Mouse (Mus musculus) CH12.LX (cell line): ENCODE measurements around the gene Kif6. TPM values are rescaled to one million over a fixed set of nuclear protein-coding genes. Genes with fewer than 3 reads are reported as not detected.

Source experiments
- DNase-seq: peaks from one replicate; pipeline ENCODE4 v3.0.0-alpha.2; 2013; ENCODE audit errors: extremely low read depth
- H3K27ac ChIP-seq: 2 replicates; pipeline ENCODE4 v1.5.1; 2012; ENCODE audit warnings: low read depth, mild to moderate bottlenecking, control low read depth, moderate library complexity; ENCODE audit not compliant: insufficient read depth
- H3K27me3 ChIP-seq: replicated peaks from 2 replicates; pipeline ENCODE3; 2012; ENCODE audit warnings: inconsistent platforms
- H3K36me3 ChIP-seq, 2 experiments: replicated peaks in 1 of 2; 2 replicates each; pipeline versions ENCODE3 to v1.6.1; 2012; ENCODE audit warnings: inconsistent platforms in 1 of 2, low read length in 1 of 2, mild to moderate bottlenecking in 1 of 2, mixed read lengths in 1 of 2, moderate library complexity in 1 of 2; ENCODE audit not compliant: control insufficient read depth in 1 of 2, insufficient read depth in 1 of 2
- H3K4me1 ChIP-seq, 2 experiments: 2 replicates each; pipeline ENCODE4 v1.6.1; 2012; ENCODE audit warnings: inconsistent platforms in 1 of 2, moderate library complexity in 1 of 2; ENCODE audit not compliant: insufficient read depth in 2 of 2, control insufficient read depth in 1 of 2
- H3K4me2 ChIP-seq: 2 replicates; pipeline ENCODE4 v1.6.1; 2012; ENCODE audit warnings: low read depth, mild to moderate bottlenecking, control low read depth; ENCODE audit not compliant: poor library complexity, insufficient read depth, severe bottlenecking
- H3K4me3 ChIP-seq, 3 experiments: fragments of 150-350 bp in 1 of 3; sonication (generic) in 1 of 3; replicated peaks in 1 of 3; 2 replicates each; pipeline versions ENCODE3 to v1.5.1; 2011 to 2012; ENCODE audit warnings: low read depth in 2 of 3, low read length in 2 of 3, mild to moderate bottlenecking in 2 of 3, moderate library complexity in 2 of 3, control low read depth in 1 of 3, improper control_type of control experiment in 1 of 3, inconsistent platforms in 1 of 3, mixed read lengths in 1 of 3; ENCODE audit not compliant: poor library complexity in 1 of 3
- H3K79me2 ChIP-seq: replicated peaks from 2 replicates; pipeline ENCODE4 v1.6.1; 2012; ENCODE audit warnings: mild to moderate bottlenecking, moderate library complexity; ENCODE audit not compliant: control insufficient read depth, poor library complexity, insufficient read depth, severe bottlenecking; ENCODE audit errors: extremely low read depth
- H3K9ac ChIP-seq: 2 replicates; pipeline ENCODE4 v1.6.1; 2012; ENCODE audit warnings: low read depth, mild to moderate bottlenecking, control low read depth, moderate library complexity; ENCODE audit not compliant: insufficient read depth
- H3K9me3 ChIP-seq: replicated peaks from 2 replicates; pipeline ENCODE3; 2012; ENCODE audit warnings: low read length, inconsistent platforms, mixed read lengths
- CHD1 ChIP-seq: IDR thresholded peaks from 2 replicates; pipeline ENCODE4 v1.6.1; 2012; ENCODE audit warnings: low read depth, low read length, improper control_type of control experiment, inconsistent platforms
- CTCF ChIP-seq, 2 experiments: IDR thresholded peaks in 1 of 2; conservative IDR thresholded peaks in 1 of 2; 2 replicates each; pipeline ENCODE4 v1.5.1; 2011 to 2012; ENCODE audit warnings: low read depth in 2 of 2, low read length in 2 of 2, improper control_type of control experiment in 1 of 2, inconsistent platforms in 1 of 2, mild to moderate bottlenecking in 1 of 2, moderate library complexity in 1 of 2
- EP300 ChIP-seq: IDR thresholded peaks from 2 replicates; pipeline ENCODE4 v1.6.1; 2011; ENCODE audit warnings: low read length, improper control_type of control experiment
- ETS1 ChIP-seq: conservative IDR thresholded peaks from 2 replicates; pipeline ENCODE4 v1.6.1; 2012; ENCODE audit warnings: low read depth, mild to moderate bottlenecking, inconsistent platforms, low read length, improper control_type of control experiment, moderate library complexity
- IRF4 ChIP-seq: IDR thresholded peaks from 2 replicates; pipeline ENCODE4 v1.6.1; 2014; ENCODE audit warnings: low read depth, mild to moderate bottlenecking, inconsistent platforms, low read length, improper control_type of control experiment
- JUND ChIP-seq: conservative IDR thresholded peaks from 2 replicates; pipeline ENCODE4 v1.6.1; 2011; ENCODE audit warnings: low read depth, low read length, improper control_type of control experiment
- MAX ChIP-seq: IDR thresholded peaks from 2 replicates; pipeline ENCODE4 v1.6.1; 2011; ENCODE audit warnings: low read length, improper control_type of control experiment
- MAZ ChIP-seq: IDR thresholded peaks from 2 replicates; pipeline ENCODE4 v1.6.1; 2012; ENCODE audit warnings: low read depth, mild to moderate bottlenecking, inconsistent platforms, low read length, improper control_type of control experiment, moderate library complexity
- MEF2A ChIP-seq: IDR thresholded peaks from 2 replicates; pipeline ENCODE4 v1.6.1; 2014; ENCODE audit warnings: low read depth, mild to moderate bottlenecking, inconsistent platforms, low read length, improper control_type of control experiment, borderline replicate concordance
- MXI1 ChIP-seq: IDR thresholded peaks from 2 replicates; pipeline ENCODE4 v1.6.1; 2011; ENCODE audit warnings: mild to moderate bottlenecking, low read depth, low read length, improper control_type of control experiment
- NELFE ChIP-seq: IDR thresholded peaks from 2 replicates; pipeline ENCODE4 v1.6.1; 2011; ENCODE audit warnings: low read depth, low read length, improper control_type of control experiment
- NRF1 ChIP-seq: IDR thresholded peaks from 2 replicates; pipeline ENCODE4 v1.6.1; 2014; ENCODE audit warnings: low read depth, mild to moderate bottlenecking, inconsistent platforms, low read length, improper control_type of control experiment, moderate library complexity
- RAD21 ChIP-seq: IDR thresholded peaks from 2 replicates; pipeline ENCODE4 v1.6.1; 2011; ENCODE audit warnings: low read depth, mild to moderate bottlenecking, low read length, improper control_type of control experiment, moderate library complexity
- SIN3A ChIP-seq: IDR thresholded peaks from 2 replicates; pipeline ENCODE4 v1.6.1; 2012; ENCODE audit warnings: low read length, improper control_type of control experiment, inconsistent platforms
- SMC3 ChIP-seq: IDR thresholded peaks from 2 replicates; pipeline ENCODE4 v1.6.1; 2011; ENCODE audit warnings: low read depth, low read length, improper control_type of control experiment
- TBP ChIP-seq: conservative IDR thresholded peaks from 2 replicates; pipeline ENCODE4 v1.6.1; 2011; ENCODE audit warnings: low read depth, low read length, improper control_type of control experiment
- TCF12 ChIP-seq: IDR thresholded peaks from 2 replicates; pipeline ENCODE4 v1.6.1; 2014; ENCODE audit warnings: low read depth, mild to moderate bottlenecking, inconsistent platforms, low read length, improper control_type of control experiment
- UBTF ChIP-seq: IDR thresholded peaks from 2 replicates; pipeline ENCODE4 v1.6.1; 2012; ENCODE audit warnings: low read depth, mild to moderate bottlenecking, inconsistent platforms, low read length, improper control_type of control experiment, moderate library complexity
- USF1 ChIP-seq: IDR thresholded peaks from 2 replicates; pipeline ENCODE4 v1.6.1; 2014; ENCODE audit warnings: low read depth, mild to moderate bottlenecking, inconsistent platforms, low read length, improper control_type of control experiment
- ZC3H11A ChIP-seq: IDR thresholded peaks from 2 replicates; pipeline ENCODE4 v1.6.1; 2012; ENCODE audit warnings: low read depth, mild to moderate bottlenecking, inconsistent platforms, low read length, improper control_type of control experiment
- ZNF384 ChIP-seq: IDR thresholded peaks from 2 replicates; pipeline ENCODE4 v1.6.1; 2012; ENCODE audit warnings: low read depth, low read length, improper control_type of control experiment, inconsistent platforms
- dilution Hi-C: fragments of 300-500 bp; cut with MboI; formaldehyde crosslinking; loops from 2 replicates; pipeline ENCODE4 v1.14.3; 2020; ENCODE audit warnings: low sequenced_read_pairs; ENCODE audit not compliant: extremely low pct_unique_long_range_greater_than_20kb, extremely low pct_ligation_motif_present
- in situ Hi-C: fragments of 300-500 bp; cut with MboI; formaldehyde crosslinking; loops from 3 replicates; pipeline ENCODE4 v1.14.3; 2019; ENCODE audit warnings: low sequenced_read_pairs, low pct_ligation_motif_present, low pct_unique_long_range_greater_than_20kb, mixed read lengths
- polyA plus RNA-seq: library from polyadenylated mRNA; unstranded; fragments of >175 nt; gene quantifications from 2 replicates; pipeline ENCODE4 v1.2.1, GENCODE M21; 2012; ENCODE audit warnings: low read depth; ENCODE audit not compliant: insufficient read length
- total RNA-seq, 2 experiments: library from RNA; depleted of rRNA; stranded (reverse); fragments of 300-350 nt in 1 of 2; fragments of >200 nt in 1 of 2; gene quantifications; 2 replicates each; pipeline ENCODE4 v1.2.3; 2012 to 2014

Gene Kif6
- total and polyA plus RNA-seq, 3 experiments: not detected

- Histone ChIP-seq H3K4me3 (no peak overlapping the region), H3K27ac (no peak overlapping the region), H3K27me3 (peaks cover 26% of the 10 kb centered on the region), H3K36me3 (no peaks in the 10 kb centered on the region), H3K9ac (no peak overlapping the region), H3K9me3 (peaks cover 11% of the 10 kb centered on the region), H3K79me2 (no peaks in the 10 kb centered on the region), H3K4me2 (no peak overlapping the region), H3K4me1 (no peaks in the 10 kb centered on the region)
- TF ChIP-seq TBP (no peak), MXI1 (no peak), CTCF (conservative IDR thresholded peaks at IDR 0.05 in 1 of 2, IDR thresholded peaks at IDR 0.05 in 1 of 2; ENCODE audit: low read depth in 2 of 2, low read length in 2 of 2) (no peak), ETS1 (no peak), EP300 (no peak), IRF4 (no peak), USF1 (no peak), NRF1 (no peak), RAD21 (no peak), UBTF (no peak), ZNF384 (no peak), SIN3A (no peak), MEF2A (no peak), MAX (no peak), NELFE (no peak), ZC3H11A (no peak), JUND (no peak), CHD1 (no peak), MAZ (no peak), SMC3 (no peak)
- DNase-seq: no peak
- dilution Hi-C loops (no loop called here), in situ Hi-C loops (no loop called here)
These were observed 34.5 kb downstream of the Kif6 start for GRCm38 (mm10) chr17:49649394-49649793.

DNA sequence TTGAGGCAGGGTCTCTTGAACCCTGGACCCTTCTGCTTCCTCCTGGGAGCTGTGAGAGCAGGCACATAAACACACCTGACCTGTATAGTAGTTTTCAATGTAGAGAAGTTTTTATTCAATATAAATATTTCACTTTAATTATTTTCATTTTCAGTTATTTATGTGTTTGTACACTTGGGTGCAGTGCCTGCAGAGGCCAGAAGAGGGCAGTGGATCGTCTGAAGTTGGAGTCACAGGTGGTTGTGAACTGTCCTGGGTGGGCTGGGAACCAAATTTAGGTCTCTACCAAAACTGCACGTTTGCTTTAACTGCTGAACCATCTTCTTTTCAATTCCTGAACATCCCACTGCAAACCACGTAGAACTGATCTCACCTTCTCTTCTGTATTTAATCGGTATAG, 35.4 kb downstream of the Kif6 start:
- peaks cover 28% of the 10 kb centered on the region for H3K27me3 ChIP-seq
- dilution Hi-C loops (no loop called here), in situ Hi-C loops (no loop called here)
- TF ChIP-seq TCF12: no peak
- no peak for TF ChIP-seq TBP
- no peak for TF ChIP-seq NRF1
- peak in 1 of 2 experiments; percentile 17; a peak in 3 of 4 replicates for TF ChIP-seq CTCF (conservative IDR thresholded peaks at IDR 0.05 in 1 of 2, IDR thresholded peaks at IDR 0.05 in 1 of 2; ENCODE audit: low read depth in 2 of 2, low read length in 2 of 2)
- no peak overlapping the region for H3K9ac ChIP-seq
- no peak overlapping the region for H3K27ac ChIP-seq
- no peak overlapping the region for H3K4me3 ChIP-seq
- no peaks in the 10 kb centered on the region for H3K79me2 ChIP-seq
- H3K36me3 ChIP-seq: no peaks in the 10 kb centered on the region
- H3K4me2 ChIP-seq: no peak overlapping the region
- no peaks in the 10 kb centered on the region for H3K4me1 ChIP-seq
- peaks cover 11% of the 10 kb centered on the region for H3K9me3 ChIP-seq
- no peak for DNase-seq
